Mouse (Mus musculus) mammary gland, adult 2 months (tissue): Measurements from ENCODE around the gene Serhl. TPM values are rescaled to one million over a fixed set of nuclear protein-coding genes. Genes with fewer than 3 reads are reported as not detected.

Source experiments
- polyA plus RNA-seq: library from polyadenylated mRNA; depleted of rRNA; stranded (reverse); fragments of >200 nt; gene quantifications from 2 replicates; pipeline ENCODE4 v1.2.3, GENCODE M21; 2012; ENCODE audit warnings: low replicate concordance; rRNA removed

Gene Serhl
- 69.7 and 83.5 TPM in 2 replicates for polyA plus RNA-seq

DNA sequence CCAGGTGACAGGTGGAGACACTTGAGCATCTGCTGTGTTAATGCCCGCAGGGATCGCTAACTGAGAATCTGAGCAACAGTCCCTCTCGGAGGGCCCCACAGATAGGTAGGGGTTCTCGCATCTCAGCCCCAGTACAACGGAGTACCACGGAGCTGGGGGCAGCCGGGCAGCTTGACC, at the start of gene Serhl:
Serhl (plus strand) TSS at position 78 of the 177 bp plus-strand sequence.

DNA sequence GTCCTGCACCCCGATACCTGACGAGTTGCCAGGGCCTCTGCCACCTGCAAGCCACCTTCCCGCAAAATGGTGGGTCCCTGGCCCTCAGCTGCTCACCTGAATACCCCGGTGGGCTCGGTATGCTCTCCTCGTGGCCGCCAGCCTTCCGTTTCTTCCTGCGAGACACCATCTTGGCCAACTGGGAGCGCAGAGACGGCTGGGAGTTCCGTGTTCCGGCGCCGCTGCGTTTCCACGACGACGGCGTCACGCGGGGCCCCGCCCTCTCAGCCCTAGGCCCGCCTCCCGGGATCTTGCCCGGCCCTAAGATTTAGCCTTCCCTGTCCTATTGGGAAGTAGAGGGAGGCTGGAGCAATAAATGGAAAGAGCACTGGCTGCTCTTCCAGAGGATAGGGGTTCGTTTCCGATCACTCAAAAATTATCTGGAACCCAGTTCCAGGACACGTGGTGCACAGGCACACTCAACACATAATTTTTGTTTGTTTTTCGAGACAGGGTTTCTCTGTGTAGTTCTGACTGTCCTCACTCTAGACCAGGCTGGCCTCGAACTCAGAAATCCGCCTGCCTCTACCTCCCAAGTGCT, 33.4 kb downstream of the Serhl start, which contains the start of gene Rrp7a:
Rrp7a (minus strand) TSS at position 236 of the 580 bp plus-strand sequence.

GRCm38 (mm10) chr15:83149196-83150072, 60.1 kb downstream of the Serhl start, which contains the start of gene Poldip3:
Gene Poldip3 (minus strand): TSS chr15:83149384.

Other genes starting within 250 kb of the Serhl start
- 13.8 and 21.9 TPM in 2 replicates for gene Tcf20, start 101.6 kb upstream of the Serhl start, polyA plus RNA-seq
- 17.0 and 26.0 TPM in 2 replicates for gene Nfam1, start 56.2 kb upstream of the Serhl start, polyA plus RNA-seq
- gene Rrp7a, start 33.3 kb downstream of the Serhl start, polyA plus RNA-seq = 108 and 127 TPM in 2 replicates
- gene Poldip3, start 59.9 kb downstream of the Serhl start, polyA plus RNA-seq = 50.0 and 62.5 TPM in 2 replicates
- gene Cyb5r3, start 83.1 kb downstream of the Serhl start, polyA plus RNA-seq = 193 and 222 TPM in 2 replicates
- gene A4galt, start 162.3 kb downstream of the Serhl start, polyA plus RNA-seq = 22.1 and 29.7 TPM in 2 replicates